Mouse (Mus musculus): ENCODE results near the gene E2f1.

E2f1 gene

DNA sequence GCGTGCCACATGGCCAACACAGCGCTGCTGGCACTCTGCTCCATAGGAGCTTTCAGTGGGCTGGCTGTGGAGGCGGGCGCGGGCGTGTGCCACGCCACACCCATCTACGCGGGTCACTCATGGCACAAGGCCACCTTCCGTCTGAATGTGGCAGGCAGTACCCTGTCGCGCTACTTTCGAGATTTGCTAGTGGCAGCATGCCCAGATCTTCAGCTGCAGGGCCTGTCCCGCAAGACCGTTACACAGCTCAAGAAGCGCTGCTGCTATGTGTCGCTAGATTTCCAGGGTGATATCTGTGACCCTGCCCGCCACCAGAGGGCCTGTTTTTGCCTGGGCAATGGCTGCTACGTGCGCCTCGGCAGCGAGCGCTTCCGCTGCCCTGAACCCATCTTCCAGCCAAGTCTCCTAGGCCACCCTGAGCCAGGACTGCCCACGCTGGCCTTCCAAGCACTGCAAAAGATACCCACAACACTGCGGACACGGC, 17.2 kb downstream of the E2f1 start:
- no peak for DNase-seq (ENCODE audit: extremely low read depth, low read depth)

DNA sequence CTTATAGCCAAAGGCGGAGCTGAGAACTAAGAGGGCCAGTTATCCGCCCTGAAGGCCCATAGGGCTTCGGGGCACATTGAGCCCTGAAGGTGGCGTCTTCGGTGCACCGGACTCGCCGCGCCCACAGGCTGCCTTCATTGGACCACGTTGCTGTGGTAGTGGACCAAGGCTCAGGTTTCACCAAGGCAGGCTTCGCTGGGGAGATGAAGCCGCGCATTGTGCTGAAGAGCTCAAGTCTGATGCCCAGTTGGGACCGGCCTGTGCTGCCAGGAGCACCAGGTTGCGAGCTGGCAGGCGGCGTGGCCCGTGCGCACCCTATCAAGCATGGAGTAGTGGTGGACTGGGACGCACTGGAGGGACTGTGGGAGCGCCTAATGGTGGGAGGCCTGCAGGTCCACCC, 17.8 kb downstream of the E2f1 start:
- no peak for DNase-seq (ENCODE audit: extremely low read depth, low read depth)

DNA sequence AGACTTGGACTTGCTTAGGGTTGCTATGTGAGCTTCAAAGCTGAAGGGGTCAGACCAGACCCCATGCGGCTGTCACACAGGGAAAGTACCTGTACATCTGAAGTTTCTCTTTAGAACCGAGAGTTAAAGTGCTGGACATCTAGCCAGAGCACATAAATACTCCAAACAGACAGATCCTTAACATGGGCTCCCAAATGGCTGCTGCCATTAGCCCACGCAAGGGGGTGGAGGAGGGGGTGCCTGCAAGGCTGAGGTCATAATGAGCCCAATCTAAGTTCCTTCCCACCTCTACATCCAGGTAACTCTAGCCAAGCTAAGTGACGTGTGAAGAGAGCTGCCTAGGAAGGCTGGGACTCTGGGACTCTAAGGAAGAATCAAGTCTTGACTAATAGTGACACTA, 18.2 kb downstream of the E2f1 start, which contains the start of gene Actl10:
Actl10 (plus strand) TSS at position 301 of the 400 bp plus-strand sequence.
- DNase-seq (ENCODE audit: extremely low read depth, low read depth) = no peak

DNA sequence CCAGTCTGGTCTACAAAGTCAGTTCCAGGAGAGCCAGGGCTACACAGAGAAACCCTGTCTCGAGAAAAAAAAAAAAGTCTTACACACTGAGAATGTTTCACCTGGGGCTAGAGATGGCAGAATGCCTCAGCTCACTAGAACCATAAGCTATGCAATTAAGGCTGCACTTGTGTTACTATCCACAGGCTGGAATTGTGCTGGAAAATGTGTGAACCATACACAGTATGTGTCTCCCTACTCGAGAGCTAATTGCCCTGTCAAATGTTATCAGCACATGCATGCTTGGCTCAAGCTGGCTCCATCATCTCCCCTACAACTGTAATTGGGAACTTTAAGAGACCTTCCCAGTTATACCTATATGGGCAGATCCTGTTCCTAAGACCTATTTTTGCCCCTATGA, 18.8 kb downstream of the E2f1 start:
- DNase-seq (ENCODE audit: extremely low read depth, low read depth) = no peak

DNA sequence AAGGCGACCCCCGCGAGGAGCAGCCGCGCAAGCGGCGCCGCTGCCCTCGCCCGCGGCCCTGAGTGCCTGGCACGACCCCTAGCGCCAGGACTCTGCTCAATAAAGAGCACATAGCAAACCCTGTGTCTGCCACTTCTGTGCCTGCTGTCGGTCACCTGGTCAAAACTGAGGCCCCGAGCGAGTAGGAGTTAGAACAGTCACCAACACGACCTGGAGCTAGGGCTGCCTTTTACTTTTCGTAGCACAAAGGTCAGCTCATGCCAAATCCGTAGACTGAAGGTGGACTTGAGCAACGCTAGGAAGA, 19.9 kb downstream of the E2f1 start:
- no peak for DNase-seq (ENCODE audit: extremely low read depth, low read depth)

DNA sequence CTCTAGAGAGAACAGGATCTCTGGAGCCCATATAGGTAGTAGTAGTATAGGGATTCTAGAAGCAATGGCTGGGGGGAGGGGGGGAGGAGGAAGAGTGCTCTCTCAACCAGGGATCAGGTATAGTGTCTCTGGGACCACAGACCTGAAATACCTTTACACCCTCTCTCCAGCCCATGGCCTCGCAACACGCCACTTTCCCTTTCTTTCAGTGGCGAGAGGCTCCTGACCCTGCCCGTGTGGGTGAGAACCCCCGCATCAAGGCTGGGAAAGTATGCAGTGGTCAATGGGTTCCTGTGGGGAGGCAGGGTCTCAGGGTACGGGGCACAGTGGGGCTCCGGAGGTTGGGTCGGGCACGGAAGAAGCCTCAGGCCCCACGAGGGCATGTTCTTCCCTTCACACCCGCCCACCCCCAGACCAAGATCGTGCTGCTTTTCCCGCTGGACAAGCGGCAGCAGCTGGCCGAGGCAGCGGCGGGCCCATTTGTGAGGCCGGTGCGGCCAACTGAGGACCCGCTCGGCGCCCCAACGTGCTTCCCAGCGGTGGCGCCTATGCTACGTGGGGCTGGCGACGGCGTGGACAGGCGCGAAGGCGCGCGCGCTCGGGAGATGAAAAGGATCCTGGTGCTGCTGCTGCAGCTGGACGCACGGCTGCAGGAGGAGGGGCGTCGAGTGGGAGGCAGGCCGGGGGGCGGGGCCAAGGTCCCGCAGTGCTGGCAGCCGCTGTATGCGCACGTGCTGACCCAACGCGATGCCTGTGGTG, 20.4 kb downstream of the E2f1 start:
- no peak for DNase-seq (ENCODE audit: extremely low read depth, low read depth)

DNA sequence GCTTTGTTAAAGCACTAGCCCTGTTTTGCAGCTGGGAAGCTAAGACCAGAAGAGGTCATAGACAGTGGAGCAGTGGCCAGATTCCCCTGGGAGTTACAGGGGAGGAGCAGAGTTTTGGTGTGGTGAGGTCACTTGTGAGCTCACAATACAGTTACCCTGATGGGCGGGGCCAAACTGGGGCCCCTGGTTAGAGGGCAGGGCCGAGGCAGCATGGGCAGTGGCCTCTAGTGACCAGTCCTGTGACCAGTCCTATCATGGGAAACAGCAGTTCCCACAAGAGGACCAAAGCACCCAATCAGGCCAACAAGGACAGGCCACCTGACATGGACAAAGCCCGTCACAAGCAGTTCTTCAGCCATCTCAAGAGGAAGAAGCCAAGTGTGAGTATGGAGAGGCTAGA, 21.0 kb downstream of the E2f1 start:
- DNase-seq (ENCODE audit: extremely low read depth, low read depth) = no peak

DNA sequence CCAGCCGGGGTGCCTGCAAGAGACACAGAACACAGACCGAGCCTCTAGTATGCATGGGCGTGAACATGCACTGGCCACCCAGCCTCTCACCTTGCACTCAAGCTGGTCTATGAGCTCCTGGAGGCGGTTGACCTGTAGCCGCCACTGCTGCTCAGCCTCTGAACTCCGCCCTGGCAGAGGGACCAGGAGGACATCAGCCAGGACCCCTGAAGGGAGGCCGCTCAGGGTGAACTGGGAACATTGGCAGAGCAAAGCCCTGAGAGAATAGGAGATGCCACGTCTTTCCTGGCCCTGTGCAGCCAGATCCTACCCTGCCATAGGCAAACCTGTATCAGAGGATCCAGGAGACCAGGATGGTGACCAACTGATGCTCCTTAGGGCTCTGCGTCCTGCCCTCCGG, 23.0 kb downstream of the E2f1 start, which contains the start of gene 1700003F12Rik:
1700003F12Rik (plus strand) TSS at position 375 of the 400 bp plus-strand sequence.
- DNase-seq (ENCODE audit: extremely low read depth, low read depth) = no peak

DNA sequence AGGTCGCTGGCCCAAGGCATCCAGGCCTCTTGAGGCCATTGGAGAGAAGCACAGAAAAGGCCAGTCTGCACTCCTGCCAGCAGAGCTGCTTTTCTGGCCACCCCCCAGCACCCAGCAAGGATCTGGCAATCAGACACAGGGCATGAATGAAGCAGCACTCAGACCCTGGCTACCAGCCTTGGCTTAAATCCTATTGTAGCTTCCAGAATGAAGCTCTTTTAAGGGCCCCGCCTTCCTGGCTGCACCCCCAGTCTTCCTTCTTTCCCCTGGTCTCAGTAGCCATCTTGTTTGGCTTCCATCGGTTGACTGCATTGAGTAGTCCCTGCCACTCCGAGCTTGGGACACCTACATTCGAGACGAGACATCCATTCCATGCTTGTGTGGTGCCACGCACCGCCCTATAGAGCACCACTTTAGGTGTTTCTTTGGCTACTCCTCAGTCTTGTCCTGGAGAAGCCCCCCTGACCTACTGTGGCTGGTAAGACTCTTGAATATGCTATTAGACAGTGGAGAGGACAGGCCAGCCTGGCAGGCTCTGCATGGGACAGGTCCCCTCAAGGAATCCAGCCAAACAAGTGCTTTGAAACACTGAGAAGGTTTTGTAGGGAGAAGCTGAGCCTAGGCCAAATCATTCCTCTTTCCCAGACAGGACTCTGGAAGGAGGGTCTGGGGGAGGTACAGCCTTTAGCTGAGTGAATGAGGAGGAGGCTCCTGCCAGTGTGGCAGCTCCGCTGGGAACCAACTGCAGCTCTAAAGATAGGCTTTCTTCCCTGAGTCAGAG, 25.9 kb downstream of the E2f1 start:
- DNase-seq (ENCODE audit: extremely low read depth, low read depth) = no peak

DNA sequence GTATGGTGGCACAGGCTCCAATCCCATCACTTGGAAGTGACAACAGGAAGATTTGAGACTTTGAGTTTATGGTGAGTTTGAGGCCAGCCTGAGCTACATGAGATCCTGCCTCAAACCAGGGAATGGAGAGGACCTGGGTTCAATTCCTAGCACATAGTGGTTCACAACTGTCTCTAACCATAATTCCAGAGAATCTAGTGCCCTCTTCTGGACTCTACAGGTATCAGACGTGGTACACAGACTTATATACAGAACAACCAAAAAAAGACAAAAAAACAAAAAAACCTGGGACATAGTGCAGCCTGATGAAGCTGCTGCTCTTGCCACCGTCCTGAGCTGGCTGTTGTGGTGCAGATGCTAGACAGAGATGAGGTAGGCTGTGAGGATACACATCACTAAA, 28.1 kb downstream of the E2f1 start:
- no peak for DNase-seq (ENCODE audit: extremely low read depth, low read depth)

DNA sequence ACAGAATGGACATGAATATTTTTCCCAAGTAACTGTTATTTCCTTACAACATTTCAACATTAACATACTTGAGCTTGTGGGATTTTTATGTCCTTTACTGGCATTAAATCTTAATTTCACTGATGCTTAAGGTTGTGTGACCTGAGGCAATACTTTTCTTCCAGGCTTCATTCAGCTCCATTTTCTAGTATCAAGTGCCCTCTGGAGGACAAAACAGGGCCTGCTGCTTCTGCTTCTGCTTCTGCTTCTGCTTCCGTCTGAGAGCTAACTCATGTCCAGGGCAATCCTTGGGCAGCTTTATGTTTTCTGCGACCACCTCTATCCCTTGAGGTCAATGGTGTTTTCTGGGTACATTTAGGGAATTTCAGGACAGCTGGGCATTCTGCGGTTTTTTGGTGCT, 30.0 kb downstream of the E2f1 start:
- no peak for DNase-seq (ENCODE audit: extremely low read depth, low read depth)

DNA sequence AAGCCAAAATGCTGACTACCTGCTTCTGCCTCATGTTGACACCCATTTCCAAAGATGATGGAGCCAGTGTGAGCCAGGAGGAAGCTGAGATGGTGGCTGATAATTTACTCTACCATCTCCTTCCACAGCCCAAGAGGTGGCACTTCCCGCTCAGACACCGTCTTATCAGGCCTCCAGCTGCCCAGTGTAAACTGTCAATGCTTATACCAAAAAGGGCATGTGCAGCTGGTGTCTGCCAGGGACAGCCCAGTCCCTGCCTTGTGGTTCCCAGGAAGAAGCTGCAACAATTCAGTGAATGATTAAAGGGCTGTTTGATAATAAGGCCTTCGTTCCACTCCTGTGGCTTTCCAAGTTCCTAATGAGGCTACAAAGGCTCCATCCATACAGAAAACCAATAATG, 31.0 kb downstream of the E2f1 start:
- DNase-seq (ENCODE audit: extremely low read depth, low read depth) = no peak

DNA sequence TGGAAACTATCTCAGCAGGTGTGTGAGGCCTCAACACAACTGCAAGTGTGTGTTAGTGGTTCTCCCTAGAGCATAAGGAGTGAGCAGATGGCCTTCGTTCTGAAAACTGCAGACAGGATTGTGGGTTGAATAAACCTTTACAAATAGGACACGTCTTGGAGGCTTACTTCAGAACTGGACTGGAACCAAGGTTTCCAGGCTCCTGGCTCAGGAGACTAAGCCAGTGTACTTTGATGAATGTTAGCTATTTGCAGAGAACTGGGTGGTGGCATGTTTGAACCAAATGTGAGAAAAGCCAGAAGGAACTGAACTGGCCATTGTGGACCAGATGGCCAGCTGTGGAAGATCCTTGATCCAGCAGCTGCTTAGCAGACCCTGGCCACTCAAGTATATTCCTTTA, 31.4 kb downstream of the E2f1 start:
- DNase-seq (ENCODE audit: extremely low read depth, low read depth) = no peak

DNA sequence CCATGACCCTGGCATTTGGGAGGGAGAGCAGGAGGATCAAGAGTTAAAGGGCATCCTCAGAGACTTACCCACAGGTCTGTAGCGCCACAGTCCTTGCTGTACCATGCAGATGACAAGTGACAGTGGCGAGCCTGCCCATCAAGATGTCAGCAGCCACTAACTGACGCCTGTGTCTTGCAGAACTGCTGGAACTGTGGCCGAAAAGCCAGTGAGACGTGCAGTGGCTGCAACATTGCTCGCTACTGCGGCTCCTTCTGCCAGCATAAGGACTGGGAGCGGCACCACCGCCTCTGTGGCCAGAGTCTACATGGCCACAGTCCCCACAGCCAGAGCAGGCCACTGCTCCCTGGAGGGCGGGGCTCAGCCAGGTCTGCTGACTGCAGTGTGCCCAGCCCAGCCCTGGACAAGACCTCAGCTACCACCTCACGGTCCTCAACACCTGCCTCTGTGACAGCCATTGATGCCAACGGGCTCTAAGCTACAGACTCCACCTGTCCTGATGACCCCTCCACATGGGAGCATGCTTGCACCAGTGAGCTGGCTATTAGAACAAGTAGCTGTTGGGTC, 34.9 kb downstream of the E2f1 start:
- no peak for DNase-seq (ENCODE audit: extremely low read depth, low read depth)

DNA sequence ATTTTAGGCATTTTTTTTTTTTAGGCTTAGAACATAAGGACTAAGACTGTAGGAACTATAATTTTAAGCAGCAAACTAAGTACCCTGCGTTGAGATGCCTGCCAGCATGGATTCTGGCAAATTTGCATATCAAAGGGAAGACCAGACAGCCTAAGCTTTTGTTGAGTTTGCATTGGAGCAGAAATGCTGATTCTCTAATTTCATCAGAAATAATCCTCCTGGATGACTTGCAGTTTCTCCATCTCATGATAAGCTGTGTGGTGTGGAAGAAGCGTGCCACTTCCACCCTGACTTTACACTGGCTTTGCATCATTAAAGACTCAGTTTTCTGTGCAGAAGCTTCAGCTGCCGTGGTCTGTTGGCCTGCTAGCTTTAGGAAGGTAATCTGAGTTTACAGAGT, 36.8 kb downstream of the E2f1 start:
- DNase-seq (ENCODE audit: extremely low read depth, low read depth) = no peak

DNA sequence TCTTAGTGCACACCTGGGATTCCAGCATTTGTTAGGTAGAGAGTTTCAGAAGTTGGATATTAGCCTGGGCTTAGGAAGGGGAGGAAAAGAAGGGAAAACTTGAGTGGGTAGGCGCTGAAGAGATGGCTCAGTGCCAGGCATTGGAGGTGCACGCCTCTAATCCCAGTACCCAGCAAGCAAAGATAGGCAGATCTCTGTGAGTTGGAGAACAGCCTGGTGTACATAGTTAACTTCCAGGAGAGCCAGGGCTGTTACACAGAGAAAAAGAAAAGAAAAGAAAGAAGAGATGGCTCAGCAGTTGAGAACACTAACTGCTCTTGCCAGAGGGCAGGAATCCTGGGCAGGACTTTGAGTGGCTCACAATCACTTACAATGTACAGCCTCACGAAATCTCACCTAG, 43.2 kb downstream of the E2f1 start:
- no peak for DNase-seq (ENCODE audit: extremely low read depth, low read depth)

DNA sequence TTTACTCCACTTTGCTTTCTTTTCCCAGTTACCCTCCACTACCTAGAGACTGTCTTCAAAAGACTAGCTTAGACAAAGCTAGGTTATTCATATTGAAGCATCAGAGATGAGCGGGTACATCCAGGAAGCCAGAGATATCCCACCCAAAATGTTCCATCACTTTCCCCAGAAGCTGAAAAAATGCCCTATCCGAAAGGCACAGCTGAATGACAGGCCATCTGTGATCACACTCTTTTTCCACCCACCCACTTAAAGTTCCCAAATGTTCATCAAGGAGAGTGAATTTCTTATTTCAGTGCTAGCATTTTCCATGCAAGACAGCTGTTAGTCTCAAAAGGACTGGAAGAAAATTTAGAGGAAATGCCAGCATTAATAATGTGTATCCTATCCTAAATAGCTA, 44.4 kb downstream of the E2f1 start:
- DNase-seq (ENCODE audit: extremely low read depth, low read depth) = no peak

DNA sequence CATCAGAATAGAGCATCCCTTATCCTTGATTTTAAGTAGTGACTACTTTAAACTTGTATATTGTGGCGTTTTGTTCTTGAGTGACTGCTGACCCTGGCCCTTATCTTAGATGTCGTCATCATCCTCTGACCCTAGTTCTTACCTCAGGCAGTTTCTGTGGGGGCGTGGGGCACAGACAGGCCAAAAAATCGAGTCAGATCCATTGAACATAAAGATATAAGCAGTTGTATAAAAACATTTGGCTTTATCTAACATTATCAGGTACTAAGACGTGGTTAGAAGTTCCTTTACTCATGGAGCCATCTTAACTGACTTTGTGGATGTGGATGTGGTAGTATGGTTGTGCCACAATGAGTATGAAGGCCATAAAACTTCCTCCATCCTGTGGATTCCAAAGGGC, 47.4 kb downstream of the E2f1 start:
- no peak for DNase-seq (ENCODE audit: extremely low read depth, low read depth)

DNA sequence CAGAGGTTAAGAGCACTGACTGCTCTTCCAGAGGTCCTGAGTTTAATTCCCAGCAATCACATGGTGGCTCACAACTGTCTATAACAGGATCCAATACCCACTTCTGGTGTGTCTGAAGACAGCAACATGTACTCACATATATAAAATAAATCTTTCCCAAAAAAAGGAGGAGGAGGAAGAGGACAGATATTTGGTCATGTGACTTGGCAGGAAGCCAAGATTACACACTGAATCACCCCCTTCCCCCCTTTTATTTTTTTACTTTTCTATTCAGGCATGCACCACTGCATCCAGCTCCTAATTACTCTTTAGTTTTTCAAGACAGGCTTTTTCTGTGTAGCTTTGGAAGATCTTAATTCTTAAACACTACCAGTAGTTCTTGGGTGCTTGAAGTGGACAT, 48.2 kb downstream of the E2f1 start:
- no peak for DNase-seq (ENCODE audit: extremely low read depth, low read depth)

DNA sequence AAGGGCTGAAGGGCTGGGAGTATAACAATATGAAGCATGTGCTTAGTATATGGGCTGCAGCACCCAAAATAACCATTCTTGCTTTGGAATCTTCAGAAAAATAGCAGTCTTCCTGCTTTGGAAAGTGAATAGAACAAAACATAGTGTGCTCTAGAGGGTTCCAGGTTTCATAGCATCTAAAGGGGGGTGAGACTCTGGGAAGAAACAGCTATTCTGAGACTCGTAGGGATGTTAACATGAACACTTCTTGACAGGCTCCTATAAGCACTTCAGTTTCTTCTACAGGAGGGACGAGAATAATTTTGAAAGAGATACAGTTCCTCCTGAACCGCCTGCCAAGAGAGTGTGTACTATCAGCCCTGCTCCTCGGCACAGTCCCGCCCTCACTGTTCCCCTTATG, 52.3 kb downstream of the E2f1 start:
- DNase-seq (ENCODE audit: extremely low read depth, low read depth) = no peak

DNA sequence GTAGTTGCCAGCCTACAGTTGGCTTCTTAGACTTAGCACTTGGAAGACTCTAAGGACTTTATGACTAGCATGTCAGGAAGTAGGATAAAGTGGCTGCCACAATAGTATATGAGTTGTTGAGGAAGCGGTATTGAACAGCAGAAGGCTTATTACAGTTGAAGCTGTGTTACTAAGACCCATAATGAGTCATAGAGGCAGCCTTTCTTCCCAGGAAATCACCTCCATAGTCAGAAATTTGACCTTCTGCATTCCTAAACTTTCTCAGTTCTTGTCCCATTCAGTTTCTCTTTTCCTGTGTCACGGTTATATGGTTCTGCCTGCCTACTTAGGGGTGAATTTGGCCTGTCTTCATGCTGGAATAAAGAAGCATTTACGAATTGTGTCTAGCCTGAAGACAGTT, 52.7 kb downstream of the E2f1 start:
- DNase-seq (ENCODE audit: extremely low read depth, low read depth) = no peak

DNA sequence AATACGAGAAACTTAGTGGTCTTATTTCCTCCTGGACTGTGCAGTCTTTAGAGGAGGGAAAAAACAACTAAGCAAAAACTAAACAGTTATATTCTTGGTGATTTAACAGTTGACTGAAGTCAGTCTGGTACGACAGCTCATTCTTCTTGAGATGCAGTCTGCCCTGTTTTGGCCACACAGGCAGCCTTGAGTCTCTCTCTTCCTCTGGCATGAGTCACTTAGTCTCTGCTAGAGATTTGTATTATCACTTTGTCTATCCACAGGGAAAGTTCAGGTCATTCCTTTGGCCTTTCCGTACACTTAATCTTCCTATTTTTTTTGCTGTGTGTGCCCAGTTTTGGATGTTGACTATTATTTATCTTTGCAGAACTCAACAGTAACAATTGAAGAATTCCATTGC, 59.6 kb downstream of the E2f1 start:
- no peak for DNase-seq (ENCODE audit: extremely low read depth, low read depth)

Measured in MEL-GATA-1-ER (cell line).